Mouse (Mus musculus): ENCODE measurements around the gene Ndufs8. TPM values are rescaled to one million over a fixed set of nuclear protein-coding genes. Genes with fewer than 3 reads are reported as not detected.
"Not testable (repeated sequence)": the region's sequence is repeated elsewhere in the genome, so short reads cannot be mapped to it uniquely, and the experiment has no call there.

The Ndufs8 gene
- 100 to 1,000 TPM; 260 to 277 TPM for total RNA-seq (2021)
- long read RNA-seq, experiment 1, transcript Ndufs8-201 (7 exons, 983 nt), result minor isoform, 99 of 691 reads
- long read RNA-seq, experiment 1, transcript Ndufs8-203 (7 exons, 977 nt), result minor isoform, 13 of 691 reads
- long read RNA-seq, experiment 1, transcript Ndufs8-205 (7 exons, 780 nt), result major isoform, 494 of 691 reads
- long read RNA-seq, experiment 1, partial matches to known transcripts, result 71 of 691 reads
- long read RNA-seq, experiment 1, other reads (novel, unspliced or antisense), result 14 of 691 reads
- long read RNA-seq, experiment 2, transcript Ndufs8-205 (7 exons, 780 nt), result major isoform, 403 of 535 reads
- long read RNA-seq, experiment 2, transcript Ndufs8-201 (7 exons, 983 nt), result minor isoform, 78 of 535 reads
- long read RNA-seq, experiment 2, transcript Ndufs8-203 (7 exons, 977 nt), result minor isoform, 14 of 535 reads
- long read RNA-seq, experiment 2, partial matches to known transcripts, result 33 of 535 reads
- long read RNA-seq, experiment 2, other reads (novel, unspliced or antisense), result 6 of 535 reads

- peak; percentile 95 for DNase-seq
Observed at GRCm38 (mm10) chr19:3912337-3913204, at the start of gene Ndufs8. Gene Ndufs8 (minus strand): TSS chr19:3912774.

- not testable (repeated sequence) for DNase-seq
Observed at GRCm38 (mm10) chr19:3961805-3962204, 49.2 kb upstream of the Ndufs8 start.

GRCm38 (mm10) chr19:3960211-3960610 is 47.6 kb upstream of the Ndufs8 start:
- no peak for DNase-seq

- DNase-seq, result no peak
Observed at GRCm38 (mm10) chr19:3959030-3959429, 46.5 kb upstream of the Ndufs8 start.

GRCm38 (mm10) chr19:3958470-3958869 is 45.9 kb upstream of the Ndufs8 start, which contains the start of gene Aldh3b3:
Gene Aldh3b3 (plus strand): TSS chr19:3958645.
- no peak for DNase-seq

GRCm38 (mm10) chr19:3957296-3958036 is 44.9 kb upstream of the Ndufs8 start:
- not testable (repeated sequence) for DNase-seq

GRCm38 (mm10) chr19:3955804-3956203 is 43.2 kb upstream of the Ndufs8 start:
- DNase-seq, result no peak

GRCm38 (mm10) chr19:3955033-3955432 is 42.5 kb upstream of the Ndufs8 start:
- DNase-seq, result no peak

- no peak for DNase-seq
Observed at GRCm38 (mm10) chr19:3952099-3952498, 39.5 kb upstream of the Ndufs8 start.

GRCm38 (mm10) chr19:3951461-3951860 is 38.9 kb upstream of the Ndufs8 start:
- no peak for DNase-seq

GRCm38 (mm10) chr19:3950331-3950730 is 37.8 kb upstream of the Ndufs8 start:
- no peak for DNase-seq

GRCm38 (mm10) chr19:3948546-3948945 is 36.0 kb upstream of the Ndufs8 start:
- DNase-seq, result no peak

- no peak for DNase-seq
Observed at GRCm38 (mm10) chr19:3947813-3948212, 35.2 kb upstream of the Ndufs8 start.

- DNase-seq, result no peak
Observed at GRCm38 (mm10) chr19:3946715-3947114, 34.1 kb upstream of the Ndufs8 start.

- no peak for DNase-seq
Observed at GRCm38 (mm10) chr19:3945872-3946564, 33.4 kb upstream of the Ndufs8 start.

GRCm38 (mm10) chr19:3942986-3943735 is 30.6 kb upstream of the Ndufs8 start:
- no peak for DNase-seq

GRCm38 (mm10) chr19:3942315-3942714 is 29.7 kb upstream of the Ndufs8 start:
- no peak for DNase-seq

GRCm38 (mm10) chr19:3935896-3936850 is 23.6 kb upstream of the Ndufs8 start:
- peak; percentile 63 for DNase-seq
